Mouse (Mus musculus) thymus, adult 2 months (tissue): ENCODE results near the gene Scd1. TPM values are rescaled to one million over a fixed set of nuclear protein-coding genes. Genes with fewer than 3 reads are reported as not detected.
A peak's percentile ranks its signal among the peaks of the same experiment; 100 is the strongest.

Experiments
- DNase-seq: peaks from one replicate; pipeline ENCODE4 v3.0.0; 2021
- H3K27ac ChIP-seq: fragments of 200-500 bp; 2 replicates; pipeline ENCODE4 v1.5.1; 2012; ENCODE audit warnings: low read length, control low read depth; ENCODE audit not compliant: control insufficient read depth, insufficient read depth
- H3K27me3 ChIP-seq: fragments of 200-500 bp; 2 replicates; pipeline ENCODE4 v1.6.1; 2012; ENCODE audit warnings: mild to moderate bottlenecking, low read length, moderate library complexity, mixed read lengths; ENCODE audit not compliant: control insufficient read depth, insufficient read depth
- H3K36me3 ChIP-seq: fragments of 200-500 bp; 2 replicates; pipeline ENCODE4 v1.6.1; 2012; ENCODE audit warnings: mild to moderate bottlenecking, low read length, moderate library complexity; ENCODE audit not compliant: control insufficient read depth, insufficient read depth
- H3K4me1 ChIP-seq: fragments of 200-500 bp; replicated peaks from 2 replicates; pipeline ENCODE4 v1.6.1; 2012; ENCODE audit warnings: low read length; ENCODE audit not compliant: control insufficient read depth, insufficient read depth
- H3K4me3 ChIP-seq: fragments of 200-500 bp; 2 replicates; pipeline ENCODE4 v1.5.1; 2012; ENCODE audit warnings: mild to moderate bottlenecking, low read length, control low read depth, moderate library complexity; ENCODE audit not compliant: control insufficient read depth, insufficient read depth
- CTCF ChIP-seq: fragments of 200-500 bp; IDR thresholded peaks from 2 replicates; pipeline ENCODE4 v1.5.1; 2012; ENCODE audit warnings: mild to moderate bottlenecking, control low read depth, low read length, moderate library complexity, borderline replicate concordance; ENCODE audit not compliant: control insufficient read depth, poor library complexity, insufficient read depth; ENCODE audit errors: extremely low read depth
- POLR2A ChIP-seq: fragments of 200-500 bp; IDR thresholded peaks from 2 replicates; pipeline ENCODE4 v1.6.1; 2012; ENCODE audit warnings: mild to moderate bottlenecking, low read length, control low read depth, moderate library complexity; ENCODE audit not compliant: control insufficient read depth, poor library complexity, insufficient read depth; ENCODE audit errors: extremely low read depth
- WGBS: fragments of 180-500 bp; shearing (Covaris S2); methylation state at CpG from one replicate; pipeline ENCODE4 v1.1.7; 2018; 5-methylcytosine and 5-hydroxymethylcytosine counted together
- polyA plus RNA-seq: library from polyadenylated mRNA; depleted of rRNA; stranded (reverse); fragments of >200 nt; gene quantifications from 2 replicates; pipeline ENCODE4 v1.2.3, GENCODE M21; 2012

The Scd1 gene
- polyA plus RNA-seq, 1 experiment, result 776 TPM

GRCm38 (mm10) chr19:44416240-44416639 is 8.6 kb upstream of the Scd1 start:
- no peak for DNase-seq
- no peaks in the 10 kb centered on the region for H3K27me3 ChIP-seq
- H3K36me3 ChIP-seq, result no peaks in the 10 kb centered on the region
- no peak overlapping the region for H3K4me3 ChIP-seq
- 89% methylated on average over 5 of the region's 5 CpGs for WGBS
- no peak overlapping the region for H3K27ac ChIP-seq
- no peak for TF ChIP-seq POLR2A
- TF ChIP-seq CTCF, result no peak
- H3K4me1 ChIP-seq, result no peaks in the 10 kb centered on the region

GRCm38 (mm10) chr19:44415464-44415863 is 7.8 kb upstream of the Scd1 start:
- H3K36me3 ChIP-seq, result no peaks in the 10 kb centered on the region
- 84% methylated on average over 5 of the region's 5 CpGs for WGBS
- H3K27me3 ChIP-seq, result no peaks in the 10 kb centered on the region
- no peak overlapping the region for H3K27ac ChIP-seq
- H3K4me3 ChIP-seq, result no peak overlapping the region
- TF ChIP-seq POLR2A (no peak), CTCF (no peak)
- no peak for DNase-seq
- H3K4me1 ChIP-seq, result no peaks in the 10 kb centered on the region

- no peak overlapping the region for H3K4me3 ChIP-seq
- no peak overlapping the region for H3K27ac ChIP-seq
- no peaks in the 10 kb centered on the region for H3K36me3 ChIP-seq
- whole genome bisulfite sequencing, result 96% methylated on average over 20 of the region's 20 CpGs
- TF ChIP-seq POLR2A (no peak), CTCF (no peak)
- H3K27me3 ChIP-seq, result no peaks in the 10 kb centered on the region; the same call in 1 of the 2 replicates
- DNase-seq, result no peak
- peaks cover 7% of the 10 kb centered on the region for H3K4me1 ChIP-seq
Observed at GRCm38 (mm10) chr19:44410269-44410992, 2.8 kb upstream of the Scd1 start.

GRCm38 (mm10) chr19:44408595-44408994 is 916 bp upstream of the Scd1 start:
- Histone ChIP-seq H3K4me1 (peaks cover 7% of the 10 kb centered on the region), H3K36me3 (no peaks in the 10 kb centered on the region), H3K27ac (no peak overlapping the region), H3K27me3 (no peaks in the 10 kb centered on the region; the same call in 1 of the 2 replicates), H3K4me3 (no peak overlapping the region)
- 50% methylated on average over 4 of the region's 4 CpGs for WGBS
- DNase-seq, result no peak
- TF ChIP-seq CTCF, result no peak

GRCm38 (mm10) chr19:44408223-44408545 is 505 bp upstream of the Scd1 start:
- peak overlapping the region; percentile 19 for H3K4me3 ChIP-seq
- TF ChIP-seq CTCF (no peak), POLR2A (no peak)
- peaks cover 7% of the 10 kb centered on the region for H3K4me1 ChIP-seq
- WGBS, result under 1% methylated on average over 14 of the region's 14 CpGs
- DNase-seq, result no peak
- no peaks in the 10 kb centered on the region for H3K36me3 ChIP-seq
- no peak overlapping the region for H3K27ac ChIP-seq
- H3K27me3 ChIP-seq, result no peaks in the 10 kb centered on the region; the same call in 1 of the 2 replicates

- Histone ChIP-seq H3K4me3 (no peak overlapping the region), H3K27ac (no peak overlapping the region), H3K27me3 (no peaks in the 10 kb centered on the region; the same call in 1 of the 2 replicates), H3K36me3 (no peaks in the 10 kb centered on the region), H3K4me1 (peaks cover 7% of the 10 kb centered on the region)
- TF ChIP-seq POLR2A (no peak), CTCF (no peak)
- DNase-seq, result no peak
- 94% methylated on average over 6 of the region's 6 CpGs for WGBS
Observed at GRCm38 (mm10) chr19:44403546-44403945, 4.1 kb downstream of the Scd1 start.

GRCm38 (mm10) chr19:44400484-44401197 is 7.0 kb downstream of the Scd1 start:
- Histone ChIP-seq H3K36me3 (no peaks in the 10 kb centered on the region), H3K27ac (no peak overlapping the region), H3K4me1 (no peaks in the 10 kb centered on the region), H3K4me3 (no peak overlapping the region), H3K27me3 (no peaks in the 10 kb centered on the region)
- DNase-seq, result no peak
- TF ChIP-seq CTCF, result no peak
- TF ChIP-seq POLR2A, result no peak
- 87% methylated on average over 8 of the region's 8 CpGs for WGBS
